Mouse (Mus musculus) thymus, postnatal 4 days (tissue): ENCODE data around the gene Sec24c.

Source experiments
- DNase-seq: peaks from one replicate; pipeline ENCODE4 v3.0.0; 2021

Gene Sec24c

DNA sequence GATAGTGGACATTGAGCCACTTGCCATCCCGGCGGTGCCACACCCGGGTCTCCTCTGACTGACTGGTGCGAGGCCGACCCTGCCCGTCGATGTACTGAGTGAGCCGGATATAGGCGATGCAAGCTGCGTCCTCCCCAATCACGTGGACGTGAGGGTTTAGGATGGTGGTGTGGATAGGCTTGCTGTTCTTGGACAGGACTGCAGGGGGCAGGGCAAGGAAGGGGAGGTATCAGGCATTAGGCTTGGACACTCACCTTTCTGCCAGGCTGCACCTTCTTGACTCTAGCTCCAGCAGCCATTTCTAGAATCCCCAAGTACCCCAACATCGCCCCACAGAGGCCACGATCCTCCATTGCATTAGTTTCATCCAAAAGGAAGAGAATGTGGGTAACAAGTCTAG is 63.2 kb downstream of the Sec24c start:
- DNase-seq: peak; percentile 55

- no peak for DNase-seq
These were observed 64.4 kb downstream of the Sec24c start for GRCm38 (mm10) chr14:20738511-20738910.

DNA sequence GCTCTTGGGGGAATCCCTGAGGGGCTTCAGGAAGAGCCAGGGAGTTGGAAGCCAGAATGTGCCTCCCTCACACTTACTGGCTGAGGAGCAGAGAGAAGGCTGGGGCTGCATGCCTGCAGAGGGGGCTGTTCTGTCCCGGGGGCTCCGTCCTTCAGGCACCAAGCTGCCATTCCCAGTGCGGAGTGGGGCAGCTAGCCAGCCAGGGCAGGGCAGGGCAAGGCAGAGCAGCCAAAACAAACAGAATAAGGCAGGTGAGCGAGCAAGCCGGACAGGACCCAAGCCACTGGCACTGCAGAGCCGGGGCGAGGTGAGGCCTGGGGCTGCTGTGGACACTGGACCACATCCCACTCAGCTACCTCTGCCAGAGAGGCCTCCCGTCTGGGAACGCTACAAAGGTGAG is 67.2 kb downstream of the Sec24c start:
- DNase-seq: no peak

- DNase-seq: no peak
These were observed 69.5 kb downstream of the Sec24c start for GRCm38 (mm10) chr14:20743614-20744013.
